Mouse (Mus musculus): ENCODE data around the gene Gm5134.

DNA sequence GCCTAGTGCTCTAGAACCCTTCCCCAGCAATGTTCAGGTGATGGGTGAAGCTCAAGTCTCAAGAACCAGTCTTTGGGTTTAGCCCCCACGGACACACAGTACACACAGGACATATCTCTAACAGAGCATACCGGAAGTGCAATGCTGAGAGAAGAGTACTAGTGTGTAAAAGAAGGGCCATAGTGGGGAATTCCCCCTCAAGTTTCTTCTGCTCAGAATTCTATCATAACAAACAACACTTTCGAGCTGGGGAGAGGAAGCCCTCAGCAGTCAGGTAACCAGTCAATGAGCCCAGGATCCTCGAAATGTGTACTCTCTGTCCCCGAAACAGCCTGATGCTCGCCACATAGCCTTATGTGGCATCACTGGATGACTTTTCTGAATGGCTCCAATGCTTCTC is 52.1 kb downstream of the Gm5134 start:
- TF ChIP-seq CTCF (IDR thresholded peaks at IDR 0.05; ENCODE audit: low read depth, low read length): no peak
- TF ChIP-seq GATA1 (IDR thresholded peaks at IDR 0.05; ENCODE audit: borderline replicate concordance, low read length): no peak
- TF ChIP-seq TAL1 (conservative IDR thresholded peaks at IDR 0.05; ENCODE audit: low read depth, low read length): no peak
- no peak for TF ChIP-seq POLR2AphosphoS5 (IDR thresholded peaks at IDR 0.05; ENCODE audit: insufficient replicate concordance, low read depth, low read length)
